Mouse (Mus musculus) limb, embryonic 14.5 days (tissue): ENCODE results near the gene Pcca. TPM values are rescaled to one million over a fixed set of nuclear protein-coding genes. Genes with fewer than 3 reads are reported as not detected.

Source experiments
- ATAC-seq: fragments of 200-750 bp; cut with Nextera tagmentation; 2 replicates; pipeline ENCODE4 v1.8.0; 2017; ENCODE audit warnings: low read depth, moderate number of reproducible peaks, moderate TSS enrichment; ENCODE audit not compliant: low FRiP score
- DNase-seq: peaks from one replicate; pipeline ENCODE4 v3.0.0-alpha.2; 2015; ENCODE audit warnings: low spot score
- H3K27ac ChIP-seq: fragments of 300-500 bp; sonication (generic); replicated peaks from 2 replicates; pipeline ENCODE4 v1.5.1; 2014; ENCODE audit warnings: low read depth, mild to moderate bottlenecking, low read length, moderate library complexity, mixed read lengths
- H3K27me3 ChIP-seq: fragments of 300-500 bp; sonication (generic); 2 replicates; pipeline ENCODE4 v1.6.1; 2014; ENCODE audit warnings: low read length, mixed read lengths; ENCODE audit not compliant: control insufficient read depth, insufficient read depth
- H3K36me3 ChIP-seq: fragments of 300-500 bp; sonication (generic); 2 replicates; pipeline ENCODE4 v1.6.1; 2014; ENCODE audit warnings: mild to moderate bottlenecking, low read length, moderate library complexity, mixed read lengths; ENCODE audit not compliant: control insufficient read depth, insufficient read depth
- H3K4me1 ChIP-seq: fragments of 300-500 bp; sonication (generic); 2 replicates; pipeline ENCODE4 v1.6.1; 2014; ENCODE audit warnings: antibody characterized with exemption, low read length, mixed read lengths; ENCODE audit not compliant: control insufficient read depth, insufficient read depth
- H3K4me2 ChIP-seq: fragments of 300-500 bp; sonication (generic); replicated peaks from 2 replicates; pipeline ENCODE4 v1.6.1; 2014; ENCODE audit warnings: low read depth, mild to moderate bottlenecking, low read length, moderate library complexity; ENCODE audit not compliant: severe bottlenecking
- H3K4me3 ChIP-seq: fragments of 300-500 bp; sonication (generic); replicated peaks from 2 replicates; pipeline ENCODE4 v1.5.1; 2014; ENCODE audit warnings: low read length
- H3K9ac ChIP-seq: fragments of 300-500 bp; sonication (generic); 2 replicates; pipeline ENCODE4 v1.6.1; 2014; ENCODE audit warnings: mild to moderate bottlenecking, low read depth, low read length, moderate library complexity; ENCODE audit not compliant: severe bottlenecking
- H3K9me3 ChIP-seq: fragments of 300-500 bp; sonication (generic); 2 replicates; pipeline ENCODE4 v1.6.1; 2016; ENCODE audit warnings: low read length; ENCODE audit not compliant: control insufficient read depth
- POLR2A ChIP-seq: fragments of 200-500 bp; IDR thresholded peaks from 2 replicates; pipeline ENCODE4 v1.8.0; 2012; ENCODE audit warnings: inconsistent platforms, mild to moderate bottlenecking, moderate library complexity, borderline replicate concordance; ENCODE audit not compliant: insufficient read depth, insufficient read length; ENCODE audit errors: extremely low read depth
- WGBS: fragments of 180-500 bp; shearing (Covaris S2); extraction: QIAGEN DNeasy Blood & Tissue Kit; methylation state at CpG from one replicate; pipeline ENCODE4 v1.1.7; 2014; 5-methylcytosine and 5-hydroxymethylcytosine counted together
- polyA plus RNA-seq, 2 experiments: library from polyadenylated mRNA; depleted of rRNA in 1 of 2; stranded (reverse) in 1 of 2; unstranded in 1 of 2; fragments of >200 nt; fragmentation: Nextera tagmentation in 1 of 2; extraction: Ambion mirVana in 1 of 2; gene quantifications; 2 replicates each; pipeline versions ENCODE4 v1.2.1 to v1.2.3; 2012 to 2014

Gene Pcca
- polyA plus RNA-seq, 2 experiments = 15.7 to 17.3 TPM

DNA sequence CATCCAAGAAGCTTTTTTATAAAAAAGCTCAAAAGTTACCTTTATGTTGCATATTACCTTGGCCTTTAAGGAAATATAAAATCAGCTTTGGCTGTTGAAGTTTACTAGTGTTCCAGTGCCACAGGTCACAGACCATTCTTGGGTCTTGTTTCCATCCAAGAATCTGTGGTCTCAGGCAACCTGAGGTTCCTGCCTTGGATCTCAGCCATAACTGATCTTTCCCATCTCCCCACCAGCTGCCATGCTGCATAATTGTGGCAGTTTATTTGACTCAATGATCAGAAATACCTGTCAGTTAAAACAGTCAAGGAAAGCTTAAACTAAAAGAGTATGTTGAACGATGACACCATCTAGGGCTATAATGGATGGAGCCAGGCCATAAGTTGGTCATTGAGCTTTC is 222.5 kb downstream of the Pcca start:
- Histone ChIP-seq H3K27me3 (no peaks in the 10 kb centered on the region), H3K4me1 (peaks cover 3% of the 10 kb centered on the region; the same call in 1 of the 2 replicates), H3K9me3 (no peaks in the 10 kb centered on the region), H3K4me2 (no peak overlapping the region), H3K27ac (no peak overlapping the region), H3K4me3 (no peak overlapping the region), H3K9ac (no peak overlapping the region), H3K36me3 (no peaks in the 10 kb centered on the region)
- no peak for TF ChIP-seq POLR2A
- 98% methylated on average over 1 of the region's 1 CpGs for WGBS
- DNase-seq (no peak), ATAC-seq (no peak)

GRCm38 (mm10) chr14:122759890-122760289 is 225.8 kb downstream of the Pcca start:
- ATAC-seq (no peak), DNase-seq (no peak)
- no peaks in the 10 kb centered on the region for H3K36me3 ChIP-seq
- no peak for TF ChIP-seq POLR2A
- no peak overlapping the region for H3K4me3 ChIP-seq
- no peaks in the 10 kb centered on the region for H3K9me3 ChIP-seq
- H3K9ac ChIP-seq = no peak overlapping the region
- H3K4me1 ChIP-seq = peaks cover 3% of the 10 kb centered on the region; the same call in 1 of the 2 replicates
- 71% methylated on average over 3 of the region's 3 CpGs for WGBS
- no peak overlapping the region for H3K4me2 ChIP-seq
- H3K27me3 ChIP-seq = no peaks in the 10 kb centered on the region
- no peak overlapping the region for H3K27ac ChIP-seq

- H3K9me3 ChIP-seq = no peaks in the 10 kb centered on the region
- H3K27ac ChIP-seq = no peak overlapping the region
- H3K27me3 ChIP-seq = no peaks in the 10 kb centered on the region
- H3K4me1 ChIP-seq = no peaks in the 10 kb centered on the region
- H3K9ac ChIP-seq = no peak overlapping the region
- no peak overlapping the region for H3K4me2 ChIP-seq
- TF ChIP-seq POLR2A = no peak
- DNase-seq (no peak), ATAC-seq (no peak)
- H3K4me3 ChIP-seq = no peak overlapping the region
- H3K36me3 ChIP-seq = no peaks in the 10 kb centered on the region
Measured at GRCm38 (mm10) chr14:122760803-122761202, 226.7 kb downstream of the Pcca start.

DNA sequence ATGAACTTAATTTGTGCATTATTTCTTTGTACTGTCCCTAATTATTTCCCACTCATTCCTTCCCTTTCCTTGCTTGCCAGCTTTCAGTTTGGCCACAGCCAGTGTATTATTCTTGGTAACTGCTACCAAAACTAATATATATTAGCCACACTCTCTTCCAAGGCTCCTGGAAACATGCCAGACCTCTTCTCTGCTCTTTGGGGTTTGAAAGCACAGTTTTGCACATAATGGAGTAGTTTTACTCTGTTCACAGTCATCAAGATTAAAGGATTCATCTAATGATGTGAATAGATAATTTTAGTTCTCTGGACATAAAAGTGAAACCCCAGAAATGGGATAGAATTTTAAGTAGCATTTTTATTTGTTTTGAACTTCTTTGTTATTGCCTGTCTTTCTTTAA is 228.5 kb downstream of the Pcca start:
- no peak overlapping the region for H3K9ac ChIP-seq
- no peak overlapping the region for H3K4me2 ChIP-seq
- DNase-seq (peak; percentile 47), ATAC-seq (no peak)
- H3K27me3 ChIP-seq = no peaks in the 10 kb centered on the region
- no peak for TF ChIP-seq POLR2A
- H3K27ac ChIP-seq = no peak overlapping the region
- no peak overlapping the region for H3K4me3 ChIP-seq
- no peaks in the 10 kb centered on the region for H3K4me1 ChIP-seq
- H3K9me3 ChIP-seq = no peaks in the 10 kb centered on the region
- H3K36me3 ChIP-seq = no peaks in the 10 kb centered on the region

DNA sequence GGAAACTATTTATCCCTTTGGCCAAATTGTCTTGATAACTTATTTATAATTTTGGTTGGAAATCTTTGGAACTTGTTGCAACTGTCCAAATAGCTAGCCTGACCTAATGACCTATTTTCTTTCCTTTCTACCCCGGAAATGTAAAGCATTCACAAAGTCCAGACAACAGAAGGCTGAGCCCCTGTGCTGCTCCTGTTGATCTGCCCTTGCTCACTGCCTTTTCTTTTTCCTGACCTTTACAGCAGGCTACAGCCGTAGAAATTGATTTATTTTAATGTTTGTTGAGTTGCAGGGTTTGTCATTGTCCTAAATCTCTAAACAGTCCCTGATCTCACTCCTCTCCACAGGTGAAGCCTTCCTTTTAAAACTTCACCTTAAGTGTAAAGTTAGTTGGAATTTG is 231.8 kb downstream of the Pcca start:
- 86% methylated on average over 2 of the region's 2 CpGs for WGBS
- no peak for TF ChIP-seq POLR2A
- no peak overlapping the region for H3K4me3 ChIP-seq
- no peaks in the 10 kb centered on the region for H3K27me3 ChIP-seq
- no peak overlapping the region for H3K27ac ChIP-seq
- H3K4me1 ChIP-seq = no peaks in the 10 kb centered on the region
- H3K9ac ChIP-seq = no peak overlapping the region
- ATAC-seq = no peak
- H3K9me3 ChIP-seq = no peaks in the 10 kb centered on the region
- no peak for DNase-seq
- no peak overlapping the region for H3K4me2 ChIP-seq
- no peaks in the 10 kb centered on the region for H3K36me3 ChIP-seq

DNA sequence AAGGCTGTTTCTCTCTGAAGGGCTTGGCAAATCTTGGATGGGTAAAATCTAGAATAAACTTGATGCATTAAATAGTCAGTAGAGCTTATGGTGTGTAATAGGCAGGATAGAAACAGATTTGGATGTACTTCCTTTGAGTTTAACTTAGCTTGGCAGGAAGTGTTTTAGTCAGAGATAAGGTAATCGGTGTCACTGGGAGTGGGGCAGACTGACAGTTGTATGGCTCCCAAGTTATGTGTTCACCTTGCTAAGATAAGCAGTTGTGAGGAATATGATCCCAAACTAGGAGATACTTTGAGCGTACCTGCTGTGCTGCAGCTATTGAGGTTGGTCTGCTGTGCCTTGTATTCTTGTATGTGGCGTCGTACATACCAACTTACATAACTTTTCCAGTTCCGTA is 232.3 kb downstream of the Pcca start:
- no peaks in the 10 kb centered on the region for H3K36me3 ChIP-seq
- 89% methylated on average over 5 of the region's 5 CpGs for WGBS
- no peak overlapping the region for H3K4me3 ChIP-seq
- no peaks in the 10 kb centered on the region for H3K27me3 ChIP-seq
- no peaks in the 10 kb centered on the region for H3K4me1 ChIP-seq
- TF ChIP-seq POLR2A = no peak
- H3K4me2 ChIP-seq = no peak overlapping the region
- no peak overlapping the region for H3K9ac ChIP-seq
- ATAC-seq = no peak
- DNase-seq = no peak
- no peaks in the 10 kb centered on the region for H3K9me3 ChIP-seq
- H3K27ac ChIP-seq = no peak overlapping the region
